Mouse (Mus musculus) urinary bladder, postnatal 14 days (tissue): Measurements from ENCODE around the gene Susd6.

ENCODE experiments used
- DNase-seq: peaks from one replicate; pipeline ENCODE4 v3.0.0; 2021; ENCODE audit warnings: low spot score

Gene Susd6

DNA sequence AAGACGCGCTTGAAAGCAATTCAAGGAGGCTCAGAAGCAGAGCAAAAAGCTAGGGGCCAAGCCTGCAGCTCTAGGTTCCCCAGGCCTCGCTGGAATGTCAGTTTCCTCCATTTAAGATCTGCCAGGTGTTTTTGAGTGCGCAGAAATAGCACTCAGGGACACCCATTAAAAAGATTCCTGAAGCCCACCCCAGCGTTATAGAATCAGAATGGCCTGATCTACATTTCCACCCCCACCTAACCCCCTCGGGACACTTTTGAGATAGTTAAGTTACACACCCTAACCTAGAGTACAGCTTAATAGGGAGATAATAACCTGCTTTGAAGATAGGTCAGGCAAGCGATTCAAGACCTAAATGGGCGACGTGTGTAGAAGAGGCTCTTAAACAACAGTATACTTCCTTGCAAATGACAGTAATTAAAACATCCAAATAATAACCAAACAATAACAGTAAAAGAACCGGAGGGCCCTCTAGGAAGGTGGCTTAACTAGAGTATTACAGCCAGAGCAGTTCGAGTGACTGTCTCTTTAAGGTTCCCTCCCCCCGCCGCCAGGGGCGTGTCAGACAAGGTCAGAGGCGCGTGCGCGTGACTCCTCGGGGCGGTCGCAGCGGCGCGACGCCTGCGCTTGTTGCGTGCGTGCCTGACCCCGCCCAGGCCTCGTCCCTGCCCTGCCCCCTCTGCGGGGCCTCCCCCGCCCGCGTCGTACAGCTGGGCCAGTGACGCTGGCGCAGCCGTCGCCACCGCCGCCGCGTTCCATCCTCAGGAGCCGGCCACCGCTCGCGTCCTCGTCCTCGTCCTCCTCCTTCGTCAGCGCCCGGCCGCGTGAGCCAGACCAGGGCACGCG lies at the start of gene Susd6:
TSS of gene Susd6 (plus strand) at position 662 of the 846 bp plus-strand sequence.
- peak; percentile 99 for DNase-seq

- no peak for DNase-seq
Measured at GRCm38 (mm10) chr12:80744614-80745013, 45.7 kb upstream of the Susd6 start.

DNA sequence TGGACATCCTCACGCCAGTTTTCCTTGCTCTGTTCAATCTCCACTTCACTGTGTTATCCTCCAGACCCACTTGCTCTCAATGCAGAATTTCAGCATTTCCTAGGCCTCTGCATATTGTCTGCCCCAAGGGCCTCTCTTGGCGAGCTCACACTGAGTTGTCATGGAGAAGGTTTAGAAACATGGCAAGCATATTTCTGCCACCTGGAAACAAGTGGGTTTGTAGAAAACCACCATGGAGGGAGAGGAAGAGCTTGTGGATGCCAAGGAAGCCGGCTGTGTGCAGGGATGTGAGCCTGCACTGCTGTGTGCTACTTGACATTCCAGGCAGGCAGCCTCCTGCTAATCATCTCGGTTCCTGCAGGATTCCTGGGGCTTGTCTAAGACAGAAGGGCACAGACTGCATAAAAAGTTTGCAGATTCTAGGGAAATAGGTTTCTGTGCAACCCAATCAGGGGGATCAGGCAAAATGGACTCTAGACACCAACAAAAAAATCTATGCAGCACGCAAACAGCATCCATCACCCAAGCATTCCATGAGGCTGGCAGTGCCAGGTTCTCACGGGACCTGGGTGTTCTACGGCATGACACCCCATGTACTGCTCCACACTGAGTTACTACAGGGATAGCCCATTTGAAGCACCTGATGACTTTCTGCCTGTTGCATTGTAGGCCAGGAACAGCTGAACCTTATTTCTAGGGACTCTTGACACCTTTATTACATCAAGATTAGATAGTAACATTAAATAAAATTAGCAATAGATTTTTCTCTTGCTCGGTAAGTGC lies 44.1 kb upstream of the Susd6 start:
- DNase-seq, result no peak

- DNase-seq, result no peak
Measured at GRCm38 (mm10) chr12:80751556-80751955, 38.8 kb upstream of the Susd6 start.

DNA sequence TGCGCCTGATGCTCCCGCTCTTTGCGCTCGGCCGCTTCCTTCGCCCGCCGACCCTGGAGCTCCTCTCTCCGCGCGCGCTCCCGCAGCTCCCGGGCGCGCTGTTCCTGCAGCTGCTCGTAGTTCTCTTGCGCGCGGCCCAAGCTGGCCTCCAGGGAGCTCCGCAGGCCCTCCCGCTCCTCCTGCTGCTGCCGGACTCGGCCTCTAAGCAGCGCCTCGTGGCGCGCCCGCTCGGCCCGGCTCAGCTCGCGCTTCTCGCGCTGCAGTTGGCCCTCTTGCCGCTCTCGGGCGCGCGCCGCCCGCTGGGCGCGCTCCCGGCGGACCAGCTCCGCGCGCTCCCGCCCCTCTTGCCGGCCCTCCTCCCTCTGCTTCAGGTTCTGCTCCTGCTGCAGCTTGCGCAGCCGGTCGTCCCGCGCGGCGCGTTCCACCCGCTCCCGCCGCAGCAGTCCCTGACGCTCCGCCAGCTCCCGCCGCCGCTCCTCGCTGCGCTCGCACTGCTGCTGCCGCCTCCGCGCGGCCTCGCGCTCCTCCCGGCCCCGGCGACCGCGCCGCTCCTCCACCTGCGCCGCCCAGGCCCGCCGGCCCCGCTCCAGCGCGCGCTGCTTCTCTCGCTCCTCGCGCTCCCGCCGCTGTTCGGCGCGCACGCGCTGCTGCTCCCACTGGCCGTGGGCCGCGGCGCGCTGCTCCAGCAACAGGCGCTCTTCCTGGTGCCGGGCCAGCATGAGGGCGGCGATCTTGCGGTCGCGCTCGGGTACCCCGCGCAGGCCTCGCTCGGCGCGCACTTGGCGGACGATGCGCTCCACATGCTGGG lies 32.4 kb upstream of the Susd6 start:
- DNase-seq, result peak; percentile 65

DNA sequence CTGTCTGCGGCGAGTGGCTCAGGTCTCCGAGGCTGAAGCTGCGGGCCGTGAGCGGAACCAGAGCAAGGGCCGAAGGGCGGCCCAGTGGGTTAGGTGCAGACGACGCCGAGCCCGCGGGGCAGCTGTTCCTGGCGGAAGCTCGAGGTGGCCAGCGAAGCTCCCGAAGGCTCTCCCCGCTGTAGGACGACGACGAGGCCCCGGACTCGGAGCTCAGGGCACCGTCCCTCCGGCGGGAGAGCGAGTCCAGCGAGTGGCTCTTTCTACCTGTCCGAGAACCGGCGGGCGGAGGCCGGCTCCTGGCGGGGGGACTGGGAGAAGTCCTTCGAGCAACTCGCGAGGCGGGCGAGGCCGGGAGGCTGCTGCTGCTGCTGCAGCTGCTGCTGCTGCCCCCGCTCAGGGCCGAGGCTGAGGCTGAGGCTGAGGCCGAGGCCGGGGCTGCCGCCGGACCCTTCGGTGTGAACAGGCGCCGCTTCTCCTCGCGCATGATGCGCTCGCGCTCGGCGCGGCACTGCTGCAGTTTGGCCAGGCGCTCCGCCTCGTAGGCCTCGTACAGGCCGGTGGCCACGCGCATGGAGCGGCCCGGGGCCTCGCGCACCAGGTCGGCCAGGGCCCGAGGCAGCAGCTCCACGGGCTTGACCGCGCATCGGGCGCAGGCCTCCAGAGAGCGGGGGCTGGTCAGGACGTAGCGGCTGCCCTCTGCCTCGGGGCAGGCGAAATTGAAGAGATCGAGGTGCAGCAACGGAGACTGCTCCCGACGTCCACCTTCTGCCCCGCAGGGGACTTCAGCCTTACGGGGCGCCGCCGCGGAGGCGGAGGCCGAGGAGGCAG lies 31.5 kb upstream of the Susd6 start:
- DNase-seq, result peak; percentile 10

- DNase-seq, result no peak
Measured at GRCm38 (mm10) chr12:80759387-80759712, 31.0 kb upstream of the Susd6 start.

DNA sequence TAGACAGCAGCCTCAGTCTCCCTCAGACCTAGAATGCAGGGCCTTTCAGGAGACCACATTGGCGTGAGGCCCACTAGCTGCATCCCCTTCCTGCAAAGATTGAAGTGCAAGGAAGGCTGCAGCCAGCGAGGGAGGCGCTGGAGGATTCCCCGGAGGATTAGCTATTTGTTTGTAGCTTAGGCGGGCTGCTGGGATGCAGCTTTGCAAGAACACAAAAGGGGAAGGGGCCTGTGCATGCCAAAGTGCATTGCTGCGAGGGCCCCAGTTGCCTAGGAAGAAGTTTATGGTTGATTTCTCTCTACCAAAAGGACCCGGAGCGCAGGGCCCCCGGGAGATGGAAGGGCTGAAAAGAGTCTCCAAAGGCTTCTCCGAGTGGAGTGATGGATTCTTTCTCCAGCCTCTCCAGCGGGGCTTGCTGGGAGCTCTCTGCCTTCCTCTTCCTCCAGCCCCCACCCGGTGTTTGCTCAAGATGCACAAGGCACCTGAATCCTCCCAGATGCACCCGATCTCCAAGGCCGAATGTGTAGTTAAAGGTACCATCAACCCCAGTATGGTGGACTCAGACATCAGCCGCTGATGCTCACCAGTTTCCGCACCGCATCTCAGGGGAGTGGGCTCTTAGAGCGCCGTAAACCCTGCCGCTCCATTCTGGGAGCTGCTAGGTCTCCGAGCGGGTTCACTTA lies 30.5 kb upstream of the Susd6 start:
- DNase-seq, result no peak

- peak; percentile 79 for DNase-seq
Measured at GRCm38 (mm10) chr12:80760396-80760801, 29.9 kb upstream of the Susd6 start, which contains the start of gene Ccdc177. Gene Ccdc177 (minus strand): TSS chr12:80760687.

GRCm38 (mm10) chr12:80762982-80763381 lies 27.3 kb upstream of the Susd6 start:
- no peak for DNase-seq

DNA sequence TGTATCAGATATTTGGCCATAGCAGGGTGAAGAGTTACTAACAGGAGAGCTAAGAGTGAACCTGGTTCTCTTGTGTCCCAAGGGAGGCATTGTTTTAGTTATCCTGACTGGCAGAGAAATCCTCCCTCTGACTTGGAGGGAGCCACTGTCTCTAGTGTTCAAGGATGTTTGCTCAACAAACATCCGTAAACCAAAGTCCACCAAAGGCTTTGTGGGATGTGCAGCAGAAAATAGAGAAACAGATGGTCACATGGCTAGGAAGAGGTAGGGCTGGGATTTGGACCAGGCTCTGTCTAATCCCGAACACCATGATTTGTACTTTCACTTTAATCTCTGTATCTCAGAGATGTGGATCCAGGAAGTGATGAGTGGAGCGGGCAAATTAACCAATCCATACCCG lies 26.2 kb upstream of the Susd6 start:
- no peak for DNase-seq

DNA sequence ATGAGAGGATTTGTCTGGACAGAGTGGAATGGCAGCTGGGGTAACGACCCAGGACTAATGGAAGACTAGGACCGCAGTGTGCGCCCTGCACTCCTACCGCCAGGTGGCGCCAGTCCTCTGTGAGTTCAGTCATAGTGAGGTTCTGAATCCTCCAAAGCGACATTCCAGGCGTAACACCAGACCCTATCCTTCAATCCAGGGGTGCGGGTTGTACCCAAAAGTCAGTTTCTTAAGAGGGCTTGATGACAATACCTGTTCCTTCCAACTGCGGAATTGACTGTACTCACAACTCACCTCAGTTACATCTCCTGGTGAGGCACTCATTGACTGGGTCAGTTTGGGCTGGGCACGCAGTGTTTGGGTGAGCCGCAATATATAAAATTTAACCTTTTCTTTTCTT lies 20.6 kb upstream of the Susd6 start:
- peak; percentile 77 for DNase-seq

DNA sequence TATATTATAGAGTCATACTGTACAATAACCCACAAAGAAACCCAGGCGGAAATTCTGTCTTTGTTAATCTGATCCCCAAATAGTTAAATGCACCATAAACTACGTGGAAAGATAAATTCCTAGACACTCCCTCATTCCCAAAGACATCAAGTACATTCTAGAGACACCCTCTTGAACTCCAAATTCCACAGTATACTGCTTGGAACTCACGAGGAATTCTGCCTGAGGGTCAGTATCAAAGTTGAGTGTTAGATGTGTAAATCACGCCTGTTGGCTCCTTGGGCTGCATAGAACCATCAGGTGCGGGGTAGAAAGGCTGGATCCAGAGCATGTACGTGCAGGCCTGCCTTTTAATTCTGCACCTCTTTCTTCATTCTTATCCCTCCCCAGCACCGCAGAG lies 15.5 kb upstream of the Susd6 start:
- no peak for DNase-seq

GRCm38 (mm10) chr12:80776046-80776634 lies 14.2 kb upstream of the Susd6 start:
- no peak for DNase-seq

GRCm38 (mm10) chr12:80778188-80778936 lies 11.9 kb upstream of the Susd6 start:
- DNase-seq, result no peak

DNA sequence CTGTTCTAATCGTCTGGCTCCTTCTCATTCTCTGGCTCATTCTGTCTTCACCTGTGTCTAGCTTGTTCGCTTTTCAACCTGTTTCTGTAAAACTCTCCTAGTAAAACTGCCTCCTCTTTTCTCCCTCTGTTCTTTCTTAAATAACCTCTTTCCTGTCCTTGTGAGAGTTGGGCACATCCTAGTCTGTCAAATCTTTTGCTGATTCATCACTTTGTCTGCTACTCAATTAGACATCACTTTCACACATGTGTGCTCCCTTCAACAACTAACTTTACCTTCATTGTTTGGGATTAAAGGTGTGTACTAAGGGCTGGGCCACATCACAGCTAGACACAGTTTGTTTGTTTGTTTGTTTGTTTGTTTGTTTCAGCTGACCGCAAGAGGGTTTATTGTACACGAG lies 10.6 kb upstream of the Susd6 start:
- no peak for DNase-seq

GRCm38 (mm10) chr12:80782190-80782589 lies 8.1 kb upstream of the Susd6 start:
- DNase-seq, result no peak

DNA sequence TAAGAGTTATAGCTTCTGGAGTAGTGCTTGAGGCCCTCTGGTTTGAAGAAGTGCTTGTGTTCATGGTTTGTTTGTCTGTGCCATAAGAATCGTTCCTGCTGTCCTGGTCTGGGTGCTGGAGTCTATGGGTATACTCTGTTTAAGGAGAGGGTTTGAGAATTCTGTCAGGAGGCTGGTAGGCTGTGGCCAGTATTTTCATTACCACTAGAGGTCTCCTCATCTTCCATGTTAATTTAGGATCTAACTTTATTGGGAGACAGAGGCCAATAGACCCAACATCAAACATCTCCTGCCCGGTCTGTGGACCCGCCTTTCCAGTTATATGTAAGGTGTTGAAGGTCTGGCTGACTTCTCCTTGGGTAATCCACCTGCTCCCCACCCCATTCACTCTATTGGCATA lies 7.4 kb upstream of the Susd6 start:
- DNase-seq, result no peak

DNA sequence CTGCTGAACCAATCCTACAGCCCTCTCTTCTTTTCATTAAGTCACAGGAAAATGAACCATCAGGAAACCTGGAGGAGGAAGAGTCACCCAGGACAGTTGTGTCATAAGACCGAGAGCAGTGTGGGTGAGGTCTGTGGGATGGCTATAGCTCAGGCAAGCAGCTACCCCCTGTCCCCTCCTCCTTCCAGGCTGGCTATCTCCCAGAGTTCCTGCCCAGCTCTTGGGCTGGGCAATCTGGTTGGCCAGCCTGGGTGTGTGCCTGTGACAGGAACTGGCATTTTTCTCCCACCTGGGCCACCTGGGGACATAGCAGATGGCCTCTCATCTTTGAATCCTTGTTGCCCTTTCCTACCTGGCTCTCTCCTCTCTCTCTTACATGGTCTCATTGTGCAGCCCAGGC lies 6.4 kb upstream of the Susd6 start:
- DNase-seq, result no peak

DNA sequence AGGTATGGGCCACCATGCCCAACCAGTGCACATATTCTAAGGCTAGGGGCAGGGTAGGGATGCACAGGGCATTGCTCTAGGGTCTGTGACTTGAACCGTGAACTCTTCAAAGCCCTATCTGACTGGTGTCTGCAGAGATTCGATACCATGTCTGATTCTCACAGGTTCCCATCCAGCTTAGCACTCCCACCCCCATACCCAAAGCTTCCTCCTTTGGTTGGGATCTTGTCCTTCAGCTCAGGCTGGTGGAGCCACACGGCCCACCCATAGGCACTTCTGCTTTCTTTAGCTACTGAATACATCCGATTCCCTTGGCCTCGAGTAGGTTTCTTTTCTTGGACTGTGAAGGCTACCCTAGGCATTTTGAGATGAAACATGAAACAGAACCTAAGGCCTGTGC lies 5.3 kb upstream of the Susd6 start:
- no peak for DNase-seq
